Mouse (Mus musculus) erythroblast, embryonic 14.5 days (primary cell): ENCODE data around the gene Prkcb.

Experiments
- GATA1 ChIP-seq: IDR thresholded peaks from 2 replicates; pipeline ENCODE4 v1.6.1; 2012; ENCODE audit warnings: low read length, inconsistent platforms, mixed read lengths
- TAL1 ChIP-seq: IDR thresholded peaks from 3 replicates; pipeline ENCODE4 v1.6.1; 2012; ENCODE audit warnings: low read length, inconsistent platforms, mixed read lengths

- TF ChIP-seq TAL1 (no peak), GATA1 (no peak)
Measured at GRCm38 (mm10) chr7:122287217-122287616, 1.3 kb upstream of the Prkcb start.
